Mouse (Mus musculus) right cerebral cortex, adult 2 months (tissue): Measurements from ENCODE around the gene Pcmt1.
A peak's percentile ranks its signal among the peaks of the same experiment; 100 is the strongest.

ENCODE experiments used
- DNase-seq, 2 experiments: peaks; one replicate each; pipeline ENCODE4 v3.0.0; 2021 to 2022; ENCODE audit warnings: low spot score in 2 of 2

The Pcmt1 gene

DNA sequence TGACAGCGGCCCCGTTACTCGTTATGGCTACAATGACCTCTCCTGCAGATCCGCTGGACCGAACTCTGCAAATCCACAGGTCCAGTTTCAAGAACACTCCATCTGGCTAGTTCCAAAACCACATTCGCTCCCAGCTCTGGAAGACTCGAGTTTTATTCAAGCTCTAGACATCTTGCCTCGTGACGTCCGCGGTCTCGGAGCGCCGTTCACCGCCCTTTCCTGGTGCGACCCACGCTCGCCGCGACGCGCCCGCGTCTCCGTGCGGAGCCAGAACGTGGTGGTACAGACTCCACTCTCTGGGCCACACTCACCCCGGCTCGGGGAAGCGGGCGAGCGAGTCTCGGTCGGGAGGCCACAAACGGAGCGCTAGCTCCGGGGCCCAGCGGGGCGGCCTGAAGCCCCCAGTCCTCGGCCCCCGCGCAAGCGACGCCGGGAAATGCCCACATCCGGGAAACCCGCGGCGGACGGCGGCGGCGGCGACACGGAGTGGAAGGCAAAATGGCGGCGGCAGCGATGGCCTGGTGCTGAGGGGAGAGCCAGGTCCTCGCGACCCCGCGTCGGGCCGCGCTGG is at the start of gene Pcmt1, which contains the start of gene Lats1:
TSS of gene Pcmt1 (minus strand) at position 406 of the 571 bp plus-strand sequence.
TSS of gene Lats1 (plus strand) at position 484 of the 571 bp plus-strand sequence.
- DNase-seq, result peak; percentile 88

DNA sequence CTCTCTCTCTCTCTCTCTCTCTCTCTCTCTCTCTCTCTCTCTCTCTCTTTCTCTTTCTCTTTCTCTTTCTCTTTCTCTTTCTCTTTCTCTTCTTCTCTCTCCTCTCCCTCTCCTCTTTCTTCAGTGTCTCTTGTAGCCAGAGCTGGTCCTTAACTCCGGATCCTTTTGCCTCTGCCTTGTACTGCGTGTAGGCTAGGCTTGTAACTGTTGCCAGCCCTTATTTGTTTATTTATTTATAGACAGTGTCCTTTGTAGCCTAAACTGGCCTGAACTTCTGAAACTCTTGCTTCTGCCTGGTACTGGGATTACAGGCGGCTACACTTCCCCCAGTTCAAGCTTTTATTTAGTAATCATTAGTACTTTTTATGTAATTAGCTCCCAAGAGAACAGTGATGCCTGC is 46.1 kb upstream of the Pcmt1 start:
- no peak for DNase-seq

DNA sequence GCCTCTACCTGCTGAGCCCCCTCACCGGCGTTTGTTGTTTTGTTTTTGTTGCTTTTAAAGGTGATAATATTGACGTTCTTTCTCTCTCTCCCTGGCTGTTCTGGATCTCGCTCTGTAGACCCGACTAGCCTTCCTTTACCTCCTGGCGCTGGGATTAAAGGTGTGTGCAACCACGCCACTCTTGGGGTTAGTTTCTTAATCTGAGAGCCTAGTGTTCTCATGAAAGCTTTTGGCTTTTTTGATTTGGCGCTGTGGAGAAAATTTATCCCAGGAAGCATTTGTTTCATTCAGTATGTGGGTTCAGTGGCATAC is 45.5 kb upstream of the Pcmt1 start:
- DNase-seq, result no peak

DNA sequence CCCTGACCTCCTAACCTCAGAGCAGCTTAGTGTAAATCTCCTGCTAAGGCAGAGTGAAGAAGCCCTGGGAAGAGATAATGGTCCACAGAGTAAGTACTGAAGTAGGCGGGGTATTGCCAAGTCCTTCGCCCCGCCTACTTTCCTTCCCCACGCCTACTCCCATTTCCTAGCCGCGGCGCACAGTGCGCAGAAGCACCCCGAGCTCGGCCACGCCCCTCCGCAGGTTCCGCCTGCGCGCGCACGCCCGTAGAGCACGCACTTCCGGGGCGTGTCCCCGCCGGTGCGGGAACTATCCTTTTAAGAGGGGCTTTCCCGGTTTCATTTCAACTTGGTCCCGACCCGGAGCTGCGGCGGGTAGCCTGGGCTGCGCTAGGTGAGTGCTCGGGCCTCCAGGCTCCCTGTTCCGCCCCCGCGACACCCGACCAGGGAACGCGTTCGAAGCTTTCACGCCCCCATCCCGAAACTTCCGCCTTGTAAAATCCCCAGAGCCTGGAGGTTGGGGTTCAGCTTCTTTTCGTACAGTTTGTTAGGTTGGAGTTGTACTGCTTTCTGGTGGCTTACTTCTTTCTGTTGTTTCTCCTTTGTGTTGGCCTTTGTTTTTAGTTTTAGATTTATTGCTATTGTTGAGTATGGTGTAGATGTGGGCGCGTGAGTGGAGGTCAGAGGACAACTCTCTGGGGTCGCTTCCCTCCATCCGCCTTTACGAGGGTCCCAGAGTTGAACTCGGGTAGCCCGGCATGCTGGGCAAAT is 45.0 kb upstream of the Pcmt1 start, which contains the start of gene Katna1:
TSS of gene Katna1 (plus strand) at position 250 of the 750 bp plus-strand sequence.
- peak; percentile 88 to 89 for DNase-seq

DNA sequence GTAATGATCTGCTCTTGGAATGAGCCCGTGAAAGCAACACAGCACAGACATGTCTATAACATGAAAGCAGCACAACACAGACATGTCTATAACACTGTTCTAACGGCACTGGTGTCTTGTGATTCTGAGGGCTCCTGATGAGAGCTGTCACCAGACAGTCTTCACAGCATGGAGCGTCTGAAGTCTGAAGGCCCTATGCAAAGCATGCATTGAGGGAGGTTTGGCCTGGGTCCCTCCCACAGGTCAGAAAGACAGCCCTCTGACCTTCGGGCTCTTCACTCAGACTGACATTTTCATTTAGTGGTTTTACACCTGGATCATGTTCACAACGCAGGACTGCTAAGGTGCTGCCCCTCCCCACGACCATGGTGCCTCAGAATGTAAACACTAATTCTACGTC is 34.1 kb upstream of the Pcmt1 start:
- no peak for DNase-seq

DNA sequence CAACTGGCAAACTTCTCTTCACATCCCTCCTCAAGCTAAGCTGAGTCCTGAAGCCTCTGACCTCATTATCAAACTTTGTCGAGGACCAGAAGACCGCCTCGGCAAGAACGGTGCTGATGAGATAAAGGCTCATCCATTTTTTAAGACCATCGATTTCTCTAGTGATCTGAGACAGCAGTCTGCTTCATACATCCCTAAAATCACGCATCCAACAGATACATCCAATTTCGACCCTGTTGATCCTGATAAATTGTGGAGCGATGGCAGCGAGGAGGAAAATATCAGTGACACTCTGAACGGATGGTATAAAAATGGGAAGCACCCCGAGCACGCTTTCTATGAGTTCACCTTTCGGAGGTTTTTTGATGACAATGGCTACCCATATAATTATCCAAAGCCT is 31.6 kb upstream of the Pcmt1 start:
- DNase-seq, result no peak

DNA sequence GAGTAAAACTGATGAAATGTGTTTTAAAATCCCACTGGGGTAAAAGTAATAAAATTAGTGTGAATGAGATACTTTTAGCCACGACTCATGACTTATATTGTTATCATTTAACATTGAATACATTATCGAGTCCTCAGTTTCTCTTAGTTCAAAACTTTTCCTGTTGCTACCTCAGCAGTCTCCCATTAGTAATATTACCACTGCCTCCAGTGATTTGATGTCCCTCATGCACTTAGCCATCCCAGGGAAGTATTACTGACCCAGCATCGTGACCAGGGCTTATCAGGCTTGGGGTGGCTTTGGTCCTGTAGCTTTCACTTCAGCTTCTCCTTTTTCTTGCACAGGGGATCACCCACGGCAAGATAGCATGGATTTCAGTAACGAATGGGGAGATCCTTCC is 29.2 kb upstream of the Pcmt1 start:
- DNase-seq, result no peak

DNA sequence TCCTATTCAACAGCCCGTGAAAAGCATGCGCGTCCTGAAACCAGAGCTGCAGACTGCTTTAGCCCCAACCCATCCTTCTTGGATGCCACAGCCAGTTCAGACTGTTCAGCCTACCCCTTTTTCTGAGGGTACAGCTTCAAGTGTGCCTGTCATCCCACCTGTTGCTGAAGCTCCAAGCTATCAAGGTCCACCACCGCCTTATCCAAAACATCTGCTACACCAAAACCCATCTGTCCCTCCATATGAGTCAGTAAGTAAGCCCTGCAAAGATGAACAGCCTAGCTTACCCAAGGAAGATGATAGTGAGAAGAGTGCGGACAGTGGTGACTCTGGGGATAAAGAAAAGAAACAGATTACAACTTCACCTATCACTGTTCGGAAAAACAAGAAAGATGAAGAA is 21.6 kb upstream of the Pcmt1 start:
- no peak for DNase-seq

DNA sequence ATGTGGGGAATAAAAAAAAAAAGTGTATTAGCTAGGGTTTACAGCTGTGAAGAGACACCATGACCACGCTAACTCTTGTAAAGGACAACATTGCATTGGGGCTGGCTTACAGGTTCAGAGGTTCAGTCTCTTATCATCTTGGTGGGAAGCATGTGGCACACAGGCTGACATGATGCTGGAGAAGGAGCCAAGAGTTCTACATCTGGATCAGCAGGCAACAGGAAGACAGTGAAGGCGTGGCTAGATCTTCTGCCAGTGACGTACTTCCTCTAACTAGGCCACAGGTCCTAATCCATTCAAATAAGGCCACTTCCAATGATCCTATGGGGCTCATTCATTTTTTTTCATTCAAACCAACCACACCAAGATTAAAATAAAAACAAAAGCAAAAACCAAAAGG is 19.2 kb upstream of the Pcmt1 start:
- no peak for DNase-seq

DNA sequence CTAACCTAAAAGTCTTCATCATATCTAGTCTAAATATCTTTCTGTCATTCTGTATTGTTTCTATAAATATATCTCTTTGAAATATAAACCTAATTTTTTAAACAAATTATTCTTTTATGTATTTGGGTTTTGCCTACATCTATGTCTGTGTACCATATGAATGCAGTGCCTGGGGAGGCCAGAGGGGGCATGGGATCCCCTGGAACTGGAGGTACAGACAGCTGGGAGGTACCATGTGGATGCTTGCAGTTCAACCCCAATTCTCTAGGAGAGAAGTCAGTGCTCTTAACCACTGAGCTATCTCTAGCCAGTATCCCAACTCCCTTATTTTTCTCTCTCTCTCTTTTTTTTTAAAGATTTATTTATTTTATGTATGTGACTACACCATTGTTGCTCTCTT is 14.3 kb upstream of the Pcmt1 start:
- DNase-seq, result no peak

DNA sequence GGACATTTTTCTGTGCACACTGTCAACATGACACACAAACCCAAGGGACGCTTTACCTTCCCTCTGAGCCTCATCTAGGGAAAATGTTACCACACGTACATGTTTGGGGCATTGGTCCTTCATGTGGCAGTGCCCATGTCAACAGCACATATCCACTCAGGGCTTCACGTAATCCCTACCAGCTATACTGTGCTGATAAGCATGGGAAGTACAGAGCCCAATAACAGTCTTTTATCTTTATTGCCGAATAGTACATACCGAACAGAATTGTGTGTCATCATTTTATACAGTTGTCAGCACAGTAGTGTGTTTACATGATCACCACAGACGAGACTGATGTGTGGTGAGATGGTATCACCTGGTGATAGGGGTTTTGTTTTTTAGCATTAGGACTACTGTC is 6.0 kb upstream of the Pcmt1 start:
- no peak for DNase-seq

DNA sequence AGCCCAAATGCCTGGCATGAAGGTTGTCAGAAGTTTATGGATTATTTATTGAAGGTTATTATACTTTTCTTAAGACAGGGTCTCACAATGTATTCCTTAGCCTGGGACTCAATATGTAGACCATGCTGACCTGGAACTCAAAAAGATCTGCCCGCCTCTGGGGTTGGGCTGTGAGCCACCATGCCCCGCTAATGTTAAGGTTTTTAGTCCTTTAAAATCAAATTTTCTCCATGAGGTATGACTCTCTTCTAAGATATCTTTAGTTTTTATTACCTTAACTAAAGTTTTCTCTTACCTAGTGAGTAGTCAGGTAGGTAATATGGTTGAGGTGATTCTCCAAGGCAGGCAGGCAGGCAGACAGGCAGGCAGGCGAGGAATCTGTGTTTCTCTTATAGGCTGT is 1.3 kb upstream of the Pcmt1 start:
- DNase-seq, result no peak

DNA sequence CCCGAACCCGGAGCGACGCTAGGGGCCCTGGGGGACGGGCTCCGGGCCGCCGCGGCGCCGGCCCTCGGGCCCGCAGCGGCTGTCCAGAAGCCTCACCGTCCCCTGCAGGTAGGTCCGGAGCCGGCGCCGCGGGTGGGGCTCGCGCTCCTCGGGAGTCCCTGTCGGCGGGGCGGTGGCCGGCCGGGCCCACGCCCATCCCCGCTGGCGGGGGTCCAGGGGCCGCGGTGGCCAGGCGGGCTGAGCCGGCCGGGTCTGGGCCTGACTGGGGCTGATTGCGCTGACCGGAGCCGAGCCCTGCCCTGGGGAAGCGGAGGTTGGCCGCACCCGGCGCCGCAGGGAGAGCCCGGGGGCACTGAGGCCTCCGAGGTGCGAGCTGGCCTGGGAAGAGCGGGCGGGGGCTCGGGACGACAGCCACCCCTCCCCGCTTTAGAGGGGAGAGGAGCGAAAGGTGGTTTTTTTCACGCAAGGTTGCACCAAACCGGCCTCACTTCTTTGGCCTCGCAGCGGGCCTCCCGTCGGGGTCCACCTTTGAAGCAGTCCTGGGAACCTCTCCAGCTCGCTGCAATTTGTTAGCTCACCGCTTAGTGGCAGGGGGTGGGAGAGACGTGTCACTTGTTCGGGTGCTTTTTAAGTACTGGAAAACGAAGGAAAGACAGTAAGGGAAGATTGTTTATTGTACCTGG is 548 bp upstream of the Pcmt1 start:
- DNase-seq, result peak; percentile 37 to 51

DNA sequence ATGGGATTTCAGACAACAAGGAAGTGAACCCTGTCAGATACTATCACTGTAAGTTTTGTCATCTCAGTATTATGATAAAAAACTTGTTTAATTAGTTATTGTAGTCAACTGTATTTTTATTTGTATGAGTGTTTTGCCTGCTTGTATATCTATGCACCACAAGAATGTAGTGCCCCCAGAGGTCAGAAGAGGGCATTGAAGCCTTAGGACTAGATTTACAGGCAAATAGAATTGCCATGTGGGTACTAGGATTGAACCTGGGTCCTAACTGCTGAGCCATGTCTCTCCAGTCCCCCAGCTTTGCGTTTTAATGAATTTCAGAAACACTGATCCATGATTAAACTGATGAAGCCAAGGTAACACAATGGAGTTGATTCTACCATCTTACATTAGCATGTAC is 7.3 kb downstream of the Pcmt1 start:
- DNase-seq, result no peak

DNA sequence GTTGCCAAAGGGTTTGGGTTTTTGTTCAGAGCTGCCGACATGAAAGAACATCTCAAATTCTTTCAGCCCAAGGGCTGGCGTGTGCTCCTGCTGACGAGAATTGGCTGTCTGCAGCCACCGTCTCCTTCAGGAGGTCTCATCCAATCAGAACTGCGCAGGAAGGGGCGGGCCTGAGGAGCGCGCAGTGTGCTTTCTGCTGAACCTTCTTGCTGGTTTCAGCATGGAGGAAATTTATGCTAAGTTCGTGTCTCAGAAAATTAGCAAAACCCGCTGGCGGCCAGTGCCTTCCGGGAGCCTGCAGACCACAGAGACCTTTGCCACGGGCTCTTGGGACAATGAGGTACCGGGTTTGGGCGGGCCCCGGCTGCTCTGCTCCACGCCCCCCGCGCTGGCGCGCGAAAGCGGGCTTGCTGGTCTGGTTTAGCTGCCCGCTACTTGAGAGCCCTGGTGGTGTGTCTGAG is 13.6 kb downstream of the Pcmt1 start, which contains the start of gene Nup43:
TSS of gene Nup43 (plus strand) at position 162 of the 461 bp plus-strand sequence.
- DNase-seq, result peak; percentile 91 to 92

DNA sequence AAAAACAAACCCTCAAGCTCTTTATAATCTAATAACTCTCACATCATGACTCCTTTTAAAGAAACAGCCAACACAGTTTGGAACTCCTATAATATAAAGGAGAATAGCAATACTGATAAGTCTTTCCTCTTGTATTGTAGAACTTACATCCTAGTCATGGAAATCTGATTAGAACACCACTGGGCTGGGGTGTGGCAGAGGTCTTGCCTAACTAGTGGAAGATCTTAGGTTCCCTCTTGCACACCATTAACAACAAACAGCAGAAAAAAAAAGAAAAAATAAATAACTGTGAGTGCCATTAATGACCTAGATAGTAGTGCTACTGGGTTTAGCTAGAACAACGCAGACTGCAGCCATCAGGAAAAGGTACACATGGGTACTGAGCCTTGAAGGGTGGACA is 16.0 kb downstream of the Pcmt1 start:
- DNase-seq, result no peak

DNA sequence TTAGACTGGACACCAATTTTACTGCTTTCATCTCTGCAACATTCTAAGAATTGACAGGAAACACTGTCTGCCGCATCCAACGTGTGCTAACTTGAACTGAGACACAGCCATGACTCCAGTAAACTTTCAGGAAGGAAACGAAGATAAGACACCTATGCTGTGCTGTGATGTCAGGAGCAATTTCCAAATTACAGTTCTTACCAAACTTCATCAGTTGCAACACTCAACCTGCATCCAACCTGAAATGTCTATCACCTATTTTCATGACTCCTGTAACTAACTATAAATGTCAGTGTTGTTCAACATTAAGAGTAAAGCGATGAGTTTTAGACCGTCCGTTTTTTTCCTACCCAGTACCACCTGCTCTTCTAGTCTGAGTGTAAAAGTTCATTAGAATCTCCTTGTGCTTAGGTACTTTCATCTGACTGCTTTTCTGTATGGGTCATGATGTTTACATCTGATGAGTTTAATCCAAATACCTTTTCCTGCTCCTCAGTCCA is 16.9 kb downstream of the Pcmt1 start:
- no peak for DNase-seq

DNA sequence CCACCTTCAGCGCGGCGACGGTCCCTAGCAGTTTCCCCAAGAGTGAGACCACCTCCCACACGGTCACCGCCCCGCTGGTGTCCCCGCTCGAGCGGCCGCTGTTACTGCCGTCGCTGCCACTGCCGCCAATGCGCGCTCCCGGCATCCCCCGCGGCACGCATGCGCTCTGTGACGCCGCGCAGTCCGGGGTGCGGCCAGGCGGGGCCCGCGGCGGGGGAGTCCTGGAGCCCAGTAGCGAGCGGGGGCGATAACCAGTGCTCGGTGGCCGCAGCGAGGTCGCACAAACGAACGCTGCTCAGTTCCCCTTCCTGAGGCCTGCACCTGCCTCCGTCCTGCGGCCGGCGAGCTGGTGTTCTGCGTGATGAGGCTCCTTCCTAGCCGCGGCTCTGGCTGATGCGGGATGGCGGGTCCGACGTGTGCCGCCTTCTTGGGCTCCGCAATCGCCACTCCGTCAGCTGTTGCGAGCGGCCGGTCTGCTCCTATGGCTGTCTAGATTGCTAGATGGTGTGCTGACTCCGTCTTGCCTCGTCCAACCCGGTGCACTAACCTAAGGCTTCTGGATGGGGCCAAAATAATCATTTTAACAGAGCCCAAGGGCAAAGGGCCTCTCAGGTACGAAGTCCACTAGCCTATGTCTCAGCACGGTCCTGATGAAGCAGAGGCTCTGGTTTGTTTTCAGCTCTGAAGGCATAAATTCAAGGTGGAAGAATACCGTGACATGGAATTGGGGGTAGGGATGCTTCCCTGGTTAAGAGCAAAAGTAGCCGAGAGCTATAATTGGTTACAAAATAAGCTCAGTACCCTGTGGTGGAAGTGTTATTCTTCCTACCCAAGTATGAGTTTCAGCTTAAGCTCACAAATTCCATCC is 17.5 kb downstream of the Pcmt1 start:
- peak; percentile 89 to 91 for DNase-seq

DNA sequence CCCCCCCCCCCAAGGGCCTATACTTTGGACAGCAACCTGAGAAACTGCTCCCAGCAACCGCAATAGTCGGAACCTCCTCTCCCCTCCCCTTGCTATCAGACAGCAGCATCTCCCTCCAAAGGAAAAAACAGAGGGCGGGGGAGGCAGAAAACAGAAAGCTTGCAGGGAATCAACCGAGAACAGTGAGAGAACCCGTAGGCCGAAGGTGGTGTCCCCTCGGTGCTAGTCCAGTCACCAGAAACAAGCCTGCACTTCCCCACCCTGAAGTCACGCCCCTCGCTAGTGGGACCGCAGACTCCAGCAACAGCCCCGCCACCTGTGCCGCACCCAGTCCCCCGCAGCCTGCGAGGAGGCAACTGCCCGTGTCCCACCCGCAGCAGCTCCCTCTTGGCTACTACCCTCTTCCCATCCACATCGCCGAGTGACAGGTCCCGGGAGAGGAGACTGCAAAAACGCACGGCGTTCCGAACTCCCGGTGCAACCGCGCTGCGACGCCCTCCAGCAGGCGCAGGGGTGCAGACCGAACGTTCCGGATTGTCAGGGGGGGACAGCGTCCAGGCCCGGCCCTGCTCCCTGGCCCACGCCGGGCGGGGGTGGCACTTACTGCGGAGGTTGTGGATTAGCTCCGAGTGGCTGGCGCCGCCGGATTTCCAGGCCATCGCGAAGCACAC is 18.3 kb downstream of the Pcmt1 start:
- no peak for DNase-seq

DNA sequence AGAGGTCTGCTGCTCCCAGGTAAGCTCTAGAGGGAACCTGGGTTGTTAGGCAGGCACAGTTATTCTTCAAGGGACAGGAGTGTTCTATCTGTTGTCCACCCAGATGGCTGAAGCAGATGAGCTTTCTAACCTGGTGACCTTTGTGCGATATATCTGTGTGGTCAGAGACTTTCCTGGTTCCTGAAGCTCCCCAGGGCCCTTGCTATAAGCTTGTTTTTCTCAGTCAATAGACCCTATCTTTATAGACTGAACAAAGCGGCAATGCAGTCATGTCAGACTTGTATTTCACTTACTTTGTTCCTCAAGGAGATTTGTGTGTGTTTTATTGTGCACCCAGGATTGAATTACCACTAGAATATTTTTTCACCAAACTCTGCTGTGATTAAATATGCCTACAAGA is 29.9 kb downstream of the Pcmt1 start:
- DNase-seq, result no peak

DNA sequence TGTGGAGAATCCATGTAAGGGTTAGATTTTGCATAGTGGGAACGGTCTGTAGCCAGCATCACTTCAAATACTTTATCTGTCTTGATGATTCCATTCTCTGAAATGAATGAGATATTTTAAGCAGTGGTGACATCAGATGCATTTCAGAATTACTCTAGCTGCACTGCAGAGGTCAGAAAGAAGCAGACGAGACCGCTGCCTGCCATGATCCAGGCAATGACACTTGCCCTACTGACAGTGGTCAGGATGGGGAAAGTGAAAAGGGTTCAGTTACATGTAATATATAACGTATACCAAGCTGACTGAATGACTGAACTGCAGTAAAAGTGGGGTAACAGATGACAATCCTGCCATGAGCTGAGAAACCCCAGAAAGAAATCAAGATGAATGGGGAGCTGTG is 31.9 kb downstream of the Pcmt1 start:
- DNase-seq, result no peak
